In the genomic region with DNA sequence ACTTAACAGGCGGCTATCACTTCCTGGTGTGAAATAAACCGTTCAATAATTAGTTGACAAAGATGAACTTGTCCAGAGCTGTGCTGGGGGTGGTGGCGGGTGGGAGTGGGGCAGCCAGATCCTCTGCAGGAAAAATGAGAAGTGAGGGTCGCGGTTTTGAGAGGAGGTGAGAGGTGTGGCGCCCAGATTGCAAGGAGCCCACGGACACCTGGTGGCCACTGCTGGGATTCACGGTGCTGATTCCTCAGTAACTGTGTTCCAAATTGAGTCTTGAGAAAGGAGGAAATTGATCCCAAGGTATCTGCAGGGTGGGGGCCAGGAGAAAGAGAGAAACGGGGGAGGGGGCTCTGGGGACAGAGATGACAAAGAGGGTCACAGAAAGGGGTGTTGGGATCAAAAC, we compare ENCODE assay signal across 9 mouse cellular contexts.
DNase-seq lines count a peak whose midpoint lies in the region; ATAC-seq and TF ChIP-seq lines count a peak whose summit lies in the region.
"Had no signal": no experiment of that assay in that cellular context is flagged by ENCODE, and none has a peak within 500 bp of the region (broad histone marks: within the 10 kb centered on the region; RNA-seq: fewer than 3 reads in every experiment).

No protein-coding gene starts in this region.

- no peak overlapping the region for H3K4me3 ChIP-seq in layer of hippocampus, adult 2 months
- H3K4me3 ChIP-seq in forebrain, embryonic 14.5 days (ENCODE audit: low read depth, low read length): no peak overlapping the region

- H3K27me3 ChIP-seq in forebrain, embryonic 14.5 days (replicated peaks; ENCODE audit: control insufficient read depth, insufficient read depth, low read length): no peaks in the 10 kb centered on the region

- TF ChIP-seq CTCF in layer of hippocampus, adult 2 months (conservative IDR thresholded peaks at IDR 0.05): peak; percentile 55

- peaks cover 14% of the 10 kb centered on the region for H3K4me1 ChIP-seq in forebrain, embryonic 14.5 days (ENCODE audit: control insufficient read depth, insufficient read depth, low read length)

- H3K4me2 ChIP-seq in forebrain, embryonic 14.5 days (ENCODE audit: low read length): no peak overlapping the region

- H3K9me3 ChIP-seq in forebrain, embryonic 14.5 days (replicated peaks; ENCODE audit: control insufficient read depth, low read length): no peaks in the 10 kb centered on the region

- WGBS in forebrain, embryonic 14.5 days: 41% methylated on average over 9 of the region's 9 CpGs

- no peak for ATAC-seq in CD4-positive, CD25-positive, alpha-beta regulatory T cell, adult 4 months
- no peak for ATAC-seq in forebrain, embryonic 14.5 days
- no peak for ATAC-seq in cerebellum, adult (ENCODE audit: insufficient number of reproducible peaks, low FRiP score, low TSS enrichment)

- H3K36me3 ChIP-seq in forebrain, embryonic 14.5 days (ENCODE audit: control insufficient read depth, insufficient read depth, low read length): no peaks in the 10 kb centered on the region

- H3K9ac ChIP-seq in forebrain, embryonic 14.5 days (ENCODE audit: low read length): no peak overlapping the region

- peak; percentile 48 for DNase-seq in CD4-positive, CD25-positive, alpha-beta regulatory T cell, adult 2 months (ENCODE audit: low read depth, low spot score)
- DNase-seq in layer of hippocampus, adult 2 months (ENCODE audit: low spot score in 2 of 2): no peak
- DNase-seq in layer of hippocampus, adult 9-10 months (ENCODE audit: low spot score): no peak
- DNase-seq in CD4-positive helper T cell, adult 2 months (ENCODE audit: low read depth, low spot score): peak; percentile 16
- no peak for DNase-seq in forebrain, embryonic 14.5 days (ENCODE audit: low spot score)
- DNase-seq in spleen, postnatal 14 days (ENCODE audit: low spot score in 2 of 2): no peak

- peak overlapping the region; percentile 91; the same call in 1 of the 2 replicates for H3K27ac ChIP-seq in layer of hippocampus, adult 2 months
- 0 out of 2 replicates have a peak overlapping the region, but pooled peaks have one; percentile 62 for H3K27ac ChIP-seq in forebrain, embryonic 14.5 days (ENCODE audit: low read depth, low read length)
- H3K27ac ChIP-seq: macrophage had no signal

Comparison
In these comparisons a context has a peak if more than half of its experiments do, and no peak if none do; other contexts are left out.
1. DNase-seq: peak in CD4-positive, CD25-positive, alpha-beta regulatory T cell, adult 2 months (single experiment) and CD4-positive helper T cell, adult 2 months (single experiment); none in layer of hippocampus, adult 2 months (0 of 2), layer of hippocampus, adult 9-10 months (single experiment), forebrain, embryonic 14.5 days (single experiment) and spleen, postnatal 14 days (0 of 2).